Mouse (Mus musculus): ENCODE results near the gene Jph3. TPM values are rescaled to one million over a fixed set of nuclear protein-coding genes. Genes with fewer than 3 reads are reported as not detected.

Gene Jph3
- total RNA-seq, 2 experiments from 2014 or later: not detected

DNA sequence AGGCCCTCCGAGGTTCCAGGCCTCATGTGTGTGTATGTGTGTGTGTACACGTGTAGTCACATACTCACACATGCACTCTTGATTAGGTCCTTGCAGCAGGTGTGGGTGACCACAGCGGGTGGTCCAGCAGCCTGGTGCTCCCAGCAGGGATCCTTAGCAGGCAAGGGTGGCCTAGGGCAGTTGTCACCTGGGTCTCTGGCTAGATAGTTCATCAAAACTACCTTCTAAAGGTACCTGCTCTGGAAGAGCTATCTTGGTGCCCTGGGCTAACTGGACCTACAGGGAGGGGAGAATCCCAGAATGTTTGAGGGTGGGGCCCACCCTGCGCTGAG lies 2.9 kb downstream of the Jph3 start:
- no peak for DNase-seq
- no peak for TF ChIP-seq CTCF (IDR thresholded peaks at IDR 0.05)
- Histone ChIP-seq H3K4me3 (no peak overlapping the region), H3K27ac (no peak overlapping the region)
- intact Hi-C loops (cut with DNase I): no loop called here

DNA sequence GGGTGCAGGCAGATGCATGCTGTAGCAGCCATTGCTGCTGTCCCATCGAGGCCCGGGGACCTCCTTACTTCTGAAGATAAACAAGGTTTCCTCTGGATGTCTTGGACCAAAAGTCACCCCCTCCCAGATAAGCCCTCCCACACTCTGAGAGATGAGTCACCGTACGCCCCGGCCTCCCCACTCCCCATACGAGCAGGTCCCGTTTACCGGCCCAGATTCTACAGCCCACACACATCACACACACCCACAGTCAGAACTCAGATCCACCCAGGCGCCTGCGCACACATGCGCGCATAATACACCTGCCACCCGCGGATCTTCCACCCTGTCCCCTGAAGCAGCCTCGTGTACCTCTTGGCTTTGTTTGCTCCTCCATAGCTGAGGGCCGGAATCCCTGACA lies 4.8 kb downstream of the Jph3 start:
- no peak for DNase-seq
- no peak overlapping the region for H3K4me3 ChIP-seq
- no peak for TF ChIP-seq CTCF (IDR thresholded peaks at IDR 0.05)
- H3K27ac ChIP-seq: no peak overlapping the region
- intact Hi-C loops (cut with DNase I): no loop called here

DNA sequence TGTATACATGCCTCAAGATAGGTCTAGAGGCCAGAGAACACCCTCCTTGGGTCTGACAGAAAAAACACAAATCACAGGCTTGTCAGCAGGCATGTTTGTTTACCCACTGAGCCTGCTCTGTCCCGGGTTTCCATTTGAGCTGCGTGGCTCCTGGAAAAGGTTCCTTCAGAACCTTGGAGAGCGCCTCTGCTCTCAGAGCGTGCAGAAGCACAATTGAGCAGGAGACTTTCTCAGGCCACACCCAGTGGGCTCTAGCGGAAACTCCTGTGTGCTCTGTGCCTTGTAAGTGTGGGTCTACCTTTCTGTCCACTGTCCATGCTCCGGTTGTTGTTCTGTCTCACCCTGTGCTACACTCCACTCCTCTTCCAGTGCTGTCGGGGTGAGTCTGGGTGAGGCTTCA lies 6.8 kb downstream of the Jph3 start:
- no peak overlapping the region for H3K4me3 ChIP-seq
- TF ChIP-seq CTCF (IDR thresholded peaks at IDR 0.05): no peak
- no peak for DNase-seq
- intact Hi-C loops (cut with DNase I): no loop called here
- H3K27ac ChIP-seq: no peak overlapping the region

DNA sequence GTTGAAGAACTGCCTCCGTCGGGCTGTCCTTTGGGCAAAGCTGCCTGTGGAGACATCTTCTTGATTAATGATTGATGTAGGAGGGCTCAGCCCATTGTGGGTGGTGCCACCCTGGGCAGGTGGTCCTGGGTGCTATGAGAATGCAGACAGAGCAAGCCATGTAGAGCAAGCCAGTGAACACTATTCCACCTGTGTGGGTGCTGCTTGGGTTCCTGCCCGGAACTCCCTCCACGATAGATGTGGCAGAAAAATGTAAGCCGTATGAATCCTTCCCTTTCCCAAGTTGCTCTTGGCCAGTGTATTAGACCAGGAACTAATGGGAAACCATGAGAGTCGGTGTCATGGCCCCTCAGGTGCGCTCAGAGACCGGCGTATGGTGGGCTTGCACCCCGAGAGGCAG lies 11.3 kb downstream of the Jph3 start:
- no peak for DNase-seq
- TF ChIP-seq CTCF (IDR thresholded peaks at IDR 0.05): no peak
- intact Hi-C loops (cut with DNase I): no loop called here
- Histone ChIP-seq H3K27ac (no peak overlapping the region), H3K4me3 (no peak overlapping the region)

DNA sequence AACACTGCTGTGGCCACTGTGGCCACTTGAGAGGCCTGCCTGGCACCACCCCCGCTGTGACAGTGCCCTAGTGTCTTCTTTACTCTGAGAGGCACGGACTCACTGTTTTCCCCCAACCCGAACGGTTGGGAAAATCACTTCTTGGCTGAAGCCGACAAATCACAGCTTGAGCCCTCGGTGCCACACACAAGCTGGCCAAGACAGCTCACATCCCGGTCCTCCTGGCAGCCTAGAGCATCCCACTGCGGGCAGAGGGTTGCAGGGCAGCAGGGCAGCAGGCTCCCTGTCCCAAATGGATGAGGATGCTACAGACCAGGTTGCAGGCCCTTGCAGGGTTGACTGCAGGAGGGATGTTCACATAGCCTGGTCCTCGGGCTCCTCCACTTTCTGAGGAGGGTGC lies 20.1 kb downstream of the Jph3 start:
- H3K4me3 ChIP-seq: no peak overlapping the region
- H3K27ac ChIP-seq: no peak overlapping the region
- no peak for TF ChIP-seq CTCF (IDR thresholded peaks at IDR 0.05)
- DNase-seq: no peak
- intact Hi-C loops (cut with DNase I): no loop called here

DNA sequence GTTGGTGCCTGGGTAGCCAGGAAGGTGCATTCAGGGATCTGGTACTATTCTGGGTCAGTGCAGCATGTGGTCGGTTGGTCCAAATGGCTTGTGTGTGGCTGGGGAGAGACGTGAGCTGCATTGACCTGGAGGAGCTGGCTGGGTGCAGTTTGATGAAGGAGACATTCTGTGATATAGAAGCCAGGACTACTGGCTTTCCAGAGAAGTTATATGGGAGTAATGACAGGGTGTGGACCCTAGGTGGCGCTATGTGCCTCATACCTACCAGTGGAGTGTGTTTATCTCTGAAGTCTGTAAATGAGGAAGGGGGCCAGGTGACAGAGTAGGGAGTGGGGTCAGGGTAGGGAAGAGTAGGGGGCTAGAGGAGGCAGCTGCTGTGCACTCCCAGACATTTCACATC lies 21.1 kb downstream of the Jph3 start:
- DNase-seq: no peak
- TF ChIP-seq CTCF (IDR thresholded peaks at IDR 0.05): peak; percentile 46; the same call in 1 of the 2 replicates
- intact Hi-C loops (cut with DNase I): no loop called here
- Histone ChIP-seq H3K4me3 (no peak overlapping the region), H3K27ac (no peak overlapping the region)

DNA sequence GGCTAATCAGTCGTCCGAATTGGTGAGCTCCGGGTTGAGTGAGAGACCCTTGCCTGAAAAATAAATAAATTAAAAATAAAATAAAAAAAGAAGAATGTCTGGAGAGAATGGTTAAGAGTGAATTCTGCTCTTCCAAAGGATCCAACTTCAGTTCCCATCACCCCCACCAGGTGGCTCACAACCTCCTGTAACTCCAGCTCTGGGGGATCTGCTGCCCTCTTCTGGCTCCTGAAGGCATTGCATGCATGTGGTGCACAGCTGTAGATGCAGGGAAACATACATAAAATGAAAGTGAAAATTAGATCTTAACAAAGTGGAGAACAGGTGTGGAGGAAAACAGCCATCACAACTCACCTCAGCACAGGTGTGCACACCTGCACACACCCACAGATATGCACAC lies 22.0 kb downstream of the Jph3 start:
- TF ChIP-seq CTCF (IDR thresholded peaks at IDR 0.05): peak; percentile 74
- peak; percentile 33 for DNase-seq
- intact Hi-C loops (cut with DNase I): no loop called here

DNA sequence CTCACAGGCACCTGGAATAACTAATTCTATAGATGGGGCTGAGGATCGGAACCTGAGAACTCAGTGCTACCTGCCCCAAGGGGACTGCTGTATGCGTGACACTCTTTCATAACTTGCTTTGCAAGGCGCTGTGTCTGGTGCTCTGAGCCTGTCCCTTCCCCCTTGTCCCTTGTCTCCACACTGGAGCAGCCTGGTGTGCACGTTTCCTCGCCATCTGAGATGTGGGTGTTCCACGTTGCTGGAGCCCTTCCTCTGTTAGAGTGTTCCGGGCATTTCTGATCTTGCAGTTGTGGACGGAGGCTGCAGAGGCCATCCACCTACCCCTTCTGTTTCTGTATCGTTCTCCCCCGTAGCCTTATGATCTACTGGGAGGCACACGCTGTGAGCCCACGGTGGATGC lies 29.0 kb downstream of the Jph3 start:
- TF ChIP-seq CTCF (IDR thresholded peaks at IDR 0.05): no peak
- intact Hi-C loops (cut with DNase I): no loop called here
- DNase-seq: no peak
- no peak overlapping the region for H3K27ac ChIP-seq
- H3K4me3 ChIP-seq: no peak overlapping the region

More for the DNA sequence above, 22.0 kb downstream of the Jph3 start:
- Histone ChIP-seq H3K4me3 (no peak overlapping the region), H3K27ac (no peak overlapping the region)

DNA sequence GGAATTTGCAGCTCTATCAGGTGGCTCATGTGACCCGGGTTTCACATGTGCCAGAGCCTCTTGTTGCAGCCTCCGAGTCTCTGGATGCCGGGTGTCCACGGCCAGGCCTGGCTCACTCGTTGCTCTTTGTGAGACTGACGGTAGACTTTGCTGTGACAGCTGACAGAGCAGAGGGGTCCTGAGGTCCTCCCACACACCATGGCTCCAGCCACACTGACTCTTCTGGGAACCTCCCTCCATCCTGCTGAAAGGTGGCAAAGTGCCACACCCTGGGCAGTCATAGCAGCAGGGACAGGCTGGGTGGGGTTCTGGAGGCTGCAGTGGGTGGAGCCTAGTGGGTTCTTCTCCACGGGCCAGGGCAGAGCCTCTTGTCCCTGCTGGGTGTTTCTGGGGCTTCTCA lies 31.1 kb downstream of the Jph3 start:
- no peak for TF ChIP-seq CTCF (IDR thresholded peaks at IDR 0.05)
- DNase-seq: no peak
- no peak overlapping the region for H3K4me3 ChIP-seq
- no peak overlapping the region for H3K27ac ChIP-seq
- intact Hi-C loops (cut with DNase I): no loop called here

DNA sequence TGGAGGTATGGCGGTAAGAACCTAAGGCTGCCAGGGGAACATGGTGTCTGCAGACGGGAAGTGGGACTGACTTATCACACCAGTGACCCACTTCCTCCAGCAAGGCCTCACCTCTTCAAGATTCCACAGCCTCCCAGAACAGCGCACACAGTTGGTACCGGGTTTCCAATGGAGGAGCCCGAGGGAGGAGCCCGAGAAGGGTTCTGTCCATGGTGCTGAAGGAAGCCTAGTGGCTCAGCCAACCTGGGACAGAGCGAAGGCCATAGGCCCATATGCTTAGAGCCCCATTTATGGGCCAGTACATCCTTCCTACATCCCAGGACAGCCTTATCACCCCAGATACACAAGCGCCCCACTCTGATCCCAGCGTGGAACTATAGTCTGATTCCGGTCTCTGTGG lies 32.1 kb downstream of the Jph3 start:
- Histone ChIP-seq H3K27ac (no peak overlapping the region), H3K4me3 (no peak overlapping the region)
- TF ChIP-seq CTCF (IDR thresholded peaks at IDR 0.05): no peak
- no peak for DNase-seq
- intact Hi-C loops (cut with DNase I): no loop called here

DNA sequence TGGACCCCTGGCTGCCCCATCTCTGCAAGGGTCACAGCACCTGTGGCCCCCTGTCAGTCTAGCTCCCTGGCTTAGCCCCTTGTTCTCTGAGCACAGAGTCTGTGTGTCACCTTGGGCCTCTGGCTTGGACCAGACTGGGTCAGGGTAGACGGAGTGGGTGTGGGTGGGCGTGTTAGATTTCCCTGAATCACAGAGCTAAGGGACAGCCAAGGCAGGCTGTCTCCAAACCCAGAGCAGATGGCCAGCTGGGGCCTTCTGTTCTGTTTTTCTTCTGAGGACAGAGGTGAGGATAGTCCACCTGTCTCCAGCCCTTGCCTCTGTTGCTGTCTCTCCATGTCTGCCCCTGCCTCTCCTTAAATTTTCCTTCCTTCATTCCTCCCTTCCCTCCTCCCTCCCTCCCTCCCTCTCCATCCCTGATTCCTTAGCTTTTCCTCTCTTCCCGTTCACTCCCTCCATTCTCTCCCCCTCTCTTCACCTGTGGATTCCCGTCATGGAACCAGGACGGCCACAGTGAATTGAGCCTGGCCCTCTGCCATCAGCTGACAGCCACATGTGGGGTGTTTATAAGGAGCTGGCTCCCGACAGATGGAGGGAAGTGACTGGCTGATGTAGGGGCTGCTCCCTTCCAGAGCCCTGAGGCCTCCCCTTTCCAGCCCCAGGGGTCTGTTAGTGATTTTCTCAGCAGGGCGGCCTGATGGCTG lies 33.7 kb downstream of the Jph3 start:
- no peak for TF ChIP-seq CTCF (IDR thresholded peaks at IDR 0.05)
- Histone ChIP-seq H3K27ac (no peak overlapping the region), H3K4me3 (no peak overlapping the region)
- intact Hi-C loops (cut with DNase I): no loop called here
- no peak for DNase-seq

DNA sequence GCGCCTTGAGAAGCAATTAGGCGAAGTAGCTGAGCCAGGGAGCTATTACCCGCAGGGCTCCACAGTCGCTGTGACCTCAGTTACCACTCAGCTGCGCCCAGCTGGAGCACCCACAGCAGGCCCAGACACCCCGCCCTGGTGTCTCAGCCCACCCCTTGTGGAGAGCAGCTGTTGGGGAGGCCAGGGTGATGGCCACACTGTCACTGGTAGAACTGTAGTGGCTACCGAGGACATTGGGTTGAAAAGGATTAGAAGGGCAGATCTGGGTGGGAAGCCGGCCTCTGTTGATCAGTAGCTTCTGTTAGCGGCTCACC lies 34.2 kb downstream of the Jph3 start:
- Histone ChIP-seq H3K27ac (no peak overlapping the region), H3K4me3 (no peak overlapping the region)
- TF ChIP-seq CTCF (IDR thresholded peaks at IDR 0.05): no peak
- no peak for DNase-seq
- intact Hi-C loops (cut with DNase I): no loop called here

DNA sequence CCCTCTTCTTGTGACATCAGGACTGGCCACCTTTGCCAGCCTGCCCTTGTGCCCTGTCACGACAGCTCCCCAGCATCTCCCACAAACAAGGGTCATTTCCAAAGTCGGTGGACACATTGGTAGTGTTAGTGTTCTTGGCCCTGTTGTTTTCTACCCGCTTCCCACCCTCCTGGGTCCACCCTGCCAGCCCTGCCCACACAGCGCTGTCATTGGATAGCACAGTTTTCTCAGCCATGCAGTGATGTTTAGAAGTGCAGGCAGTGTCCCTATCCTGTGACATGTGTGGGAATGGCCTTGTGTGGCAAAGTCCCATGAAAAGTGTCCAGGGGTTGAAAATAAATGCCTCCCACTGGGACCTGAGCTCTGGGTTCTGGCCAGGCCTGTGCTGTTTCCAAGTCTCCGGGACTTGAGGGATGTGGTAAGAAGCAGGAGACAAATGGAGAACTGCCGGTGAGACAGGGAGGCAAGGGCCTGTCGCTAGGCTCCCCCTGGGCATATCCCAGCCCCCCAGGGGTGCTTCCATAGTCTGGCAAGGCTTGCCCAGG lies 36.2 kb downstream of the Jph3 start:
- no peak for TF ChIP-seq CTCF (IDR thresholded peaks at IDR 0.05)

DNA sequence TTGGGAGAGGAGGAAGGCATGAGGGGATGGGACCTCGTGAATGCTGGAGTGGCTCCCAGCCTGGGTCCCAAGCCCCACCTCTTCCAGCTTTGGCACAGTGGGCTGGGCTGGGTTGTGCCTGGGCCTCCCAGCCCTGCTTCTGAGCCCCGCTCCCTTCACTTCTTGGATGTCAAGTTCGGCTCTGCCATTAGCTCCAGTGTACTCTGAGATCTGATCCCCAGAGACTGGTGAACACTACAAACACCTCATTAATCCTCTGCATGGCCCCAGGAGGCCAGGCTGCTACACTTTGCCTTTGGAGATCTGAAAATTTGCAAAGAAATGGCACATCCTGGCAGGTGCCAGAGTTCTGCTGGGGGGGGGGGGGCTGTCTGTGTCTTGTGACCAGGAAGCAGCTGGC lies 39.7 kb downstream of the Jph3 start:
- no peak for TF ChIP-seq CTCF (IDR thresholded peaks at IDR 0.05)
- no peak overlapping the region for H3K27ac ChIP-seq
- intact Hi-C loops (cut with DNase I): no loop called here
- no peak for DNase-seq
- no peak overlapping the region for H3K4me3 ChIP-seq

More for the DNA sequence above, 36.2 kb downstream of the Jph3 start:
- Histone ChIP-seq H3K4me3 (no peak overlapping the region), H3K27ac (no peak overlapping the region)
- peak; percentile 46 for DNase-seq
- intact Hi-C loops (cut with DNase I): no loop called here

All from gastrocnemius, adult 2 months (tissue).